Mouse (Mus musculus) erythroblast, adult 5-6 weeks (primary cell): ENCODE data around the gene Hist2h2aa2. TPM values are rescaled to one million over a fixed set of nuclear protein-coding genes. Genes with fewer than 3 reads are reported as not detected.
"Not testable (repeated sequence)": the region's sequence is repeated elsewhere in the genome, so short reads cannot be mapped to it uniquely, and the experiment has no call there.

Experiments used
- ATAC-seq: replicated peaks from 2 replicates; pipeline ENCODE4 v1.8.0; 2016; ENCODE audit warnings: moderate number of reproducible peaks, mild to moderate bottlenecking, moderate TSS enrichment, inconsistent platforms; ENCODE audit not compliant: poor library complexity, low FRiP score, severe bottlenecking
- total RNA-seq, 2 experiments: library from RNA; stranded (forward) in 1 of 2; stranded (reverse) in 1 of 2; fragments of 150-400 nt in 1 of 2; fragments of 200-764, 138-1000 nt in 1 of 2; gene quantifications; 2 replicates each; pipeline versions ENCODE4 v1.2.3 to v1.2.4; 2015 to 2017; ENCODE audit warnings: low replicate concordance in 2 of 2

Hist2h2aa2 gene
- total RNA-seq, 2 experiments from 2014 or later, result 65.5 to 1,562 TPM

GRCm38 (mm10) chr3:96207819-96208218 is 32.3 kb downstream of the Hist2h2aa2 start:
- no peak for ATAC-seq

- ATAC-seq, result no peak
Observed at GRCm38 (mm10) chr3:96199731-96200130, 40.3 kb downstream of the Hist2h2aa2 start.

- not testable (repeated sequence) for ATAC-seq
Observed at GRCm38 (mm10) chr3:96198601-96199251, 41.4 kb downstream of the Hist2h2aa2 start.

- ATAC-seq, result 0 out of 2 replicates have a peak, but pooled peaks have one; percentile 10
Observed at GRCm38 (mm10) chr3:96198181-96198580, 41.9 kb downstream of the Hist2h2aa2 start.

- peak; percentile 88 for ATAC-seq
Observed at GRCm38 (mm10) chr3:96197129-96197749, 42.8 kb downstream of the Hist2h2aa2 start.

- ATAC-seq, result no peak
Observed at GRCm38 (mm10) chr3:96196437-96197128, 43.5 kb downstream of the Hist2h2aa2 start.

GRCm38 (mm10) chr3:96195616-96196313 is 44.3 kb downstream of the Hist2h2aa2 start:
- no peak for ATAC-seq

- no peak for ATAC-seq
Observed at GRCm38 (mm10) chr3:96194966-96195365, 45.1 kb downstream of the Hist2h2aa2 start.

GRCm38 (mm10) chr3:96192977-96193376 is 47.1 kb downstream of the Hist2h2aa2 start:
- no peak for ATAC-seq

Other genes starting within 250 kb of the Hist2h2aa2 start
- 6.7 and 10.8 TPM in 2 replicates for gene Plekho1, start 244.3 kb downstream of the Hist2h2aa2 start, total RNA-seq (2015; ENCODE audit: low replicate concordance)
- 8.2 and 10.1 TPM in 2 replicates for gene Plekho1, start 244.3 kb downstream of the Hist2h2aa2 start, total RNA-seq (2017; ENCODE audit: low replicate concordance)
- gene Vps45, start 181.8 kb downstream of the Hist2h2aa2 start, total RNA-seq (2015; ENCODE audit: low replicate concordance), result 2.5 and 14.2 TPM in 2 replicates
- gene Vps45, start 181.8 kb downstream of the Hist2h2aa2 start, total RNA-seq (2017; ENCODE audit: low replicate concordance), result 5.1 and 7.1 TPM in 2 replicates
- 1.0 and 2.1 TPM in 2 replicates for gene Otud7b, start 135.7 kb downstream of the Hist2h2aa2 start, total RNA-seq (2015; ENCODE audit: low replicate concordance)
- 6.1 and 12.8 TPM in 2 replicates for gene Otud7b, start 135.7 kb downstream of the Hist2h2aa2 start, total RNA-seq (2017; ENCODE audit: low replicate concordance)
- not detected in 2 replicates for gene Mtmr11, start 78.3 kb downstream of the Hist2h2aa2 start, total RNA-seq (2015; ENCODE audit: low replicate concordance)
- 0.34 TPM in 1 of 2 replicates, not detected in the other for gene Mtmr11, start 78.3 kb downstream of the Hist2h2aa2 start, total RNA-seq (2017; ENCODE audit: low replicate concordance)
- gene Sf3b4, start 67.9 kb downstream of the Hist2h2aa2 start, total RNA-seq (2015; ENCODE audit: low replicate concordance), result 20.9 and 24.9 TPM in 2 replicates
- gene Sf3b4, start 67.9 kb downstream of the Hist2h2aa2 start, total RNA-seq (2017; ENCODE audit: low replicate concordance), result 3.6 and 3.8 TPM in 2 replicates
- gene Sv2a, start 59.1 kb downstream of the Hist2h2aa2 start, total RNA-seq (2015; ENCODE audit: low replicate concordance), result not detected in 2 replicates
- not detected in 2 replicates for gene Sv2a, start 59.1 kb downstream of the Hist2h2aa2 start, total RNA-seq (2017; ENCODE audit: low replicate concordance)
- gene Bola1, start 20.6 kb downstream of the Hist2h2aa2 start, total RNA-seq (2015; ENCODE audit: low replicate concordance), result 8.8 TPM in 1 of 2 replicates, not detected in the other
- gene Bola1, start 20.6 kb downstream of the Hist2h2aa2 start, total RNA-seq (2017; ENCODE audit: low replicate concordance), result 3.2 and 5.9 TPM in 2 replicates
- 6.5 TPM in 1 of 2 replicates, not detected in the other for gene Hist2h2ab, start 20.4 kb downstream of the Hist2h2aa2 start, total RNA-seq (2015; ENCODE audit: low replicate concordance)
- 35.6 and 94.8 TPM in 2 replicates for gene Hist2h2ab, start 20.4 kb downstream of the Hist2h2aa2 start, total RNA-seq (2017; ENCODE audit: low replicate concordance)
- 18.3 and 36.8 TPM in 2 replicates for gene Hist2h2ac, start 19.4 kb downstream of the Hist2h2aa2 start, total RNA-seq (2015; ENCODE audit: low replicate concordance)
- 1,217 and 1,495 TPM in 2 replicates for gene Hist2h2ac, start 19.4 kb downstream of the Hist2h2aa2 start, total RNA-seq (2017; ENCODE audit: low replicate concordance)
- 19.2 and 22.6 TPM in 2 replicates for gene Hist2h2be, start 19.2 kb downstream of the Hist2h2aa2 start, total RNA-seq (2015; ENCODE audit: low replicate concordance)
- 19.5 and 32.7 TPM in 2 replicates for gene Hist2h2be, start 19.2 kb downstream of the Hist2h2aa2 start, total RNA-seq (2017; ENCODE audit: low replicate concordance)
- gene Hist2h3c2, start 1.1 kb downstream of the Hist2h2aa2 start, total RNA-seq (2015; ENCODE audit: low replicate concordance), result 139 and 198 TPM in 2 replicates
- gene Hist2h3c2, start 1.1 kb downstream of the Hist2h2aa2 start, total RNA-seq (2017; ENCODE audit: low replicate concordance), result 86.0 and 97.2 TPM in 2 replicates
- not detected in 2 replicates for gene Hist2h2aa1, start 5.2 kb upstream of the Hist2h2aa2 start, total RNA-seq (2015; ENCODE audit: low replicate concordance)
- gene Hist2h2aa1, start 5.2 kb upstream of the Hist2h2aa2 start, total RNA-seq (2017; ENCODE audit: low replicate concordance), result 1,803 and 3,861 TPM in 2 replicates
- 16.7 and 20.9 TPM in 2 replicates for gene Hist2h3c1, start 6.4 kb upstream of the Hist2h2aa2 start, total RNA-seq (2015; ENCODE audit: low replicate concordance)
- 15.1 TPM in 1 of 2 replicates, not detected in the other for gene Hist2h3c1, start 6.4 kb upstream of the Hist2h2aa2 start, total RNA-seq (2017; ENCODE audit: low replicate concordance)
- gene Hist2h4, start 23.0 kb upstream of the Hist2h2aa2 start, total RNA-seq (2015; ENCODE audit: low replicate concordance), result 114 and 128 TPM in 2 replicates
- 46.8 and 67.0 TPM in 2 replicates for gene Hist2h4, start 23.0 kb upstream of the Hist2h2aa2 start, total RNA-seq (2017; ENCODE audit: low replicate concordance)
- gene Hist2h3b, start 28.4 kb upstream of the Hist2h2aa2 start, total RNA-seq (2015; ENCODE audit: low replicate concordance), result 373 and 489 TPM in 2 replicates
- gene Hist2h3b, start 28.4 kb upstream of the Hist2h2aa2 start, total RNA-seq (2017; ENCODE audit: low replicate concordance), result 312 and 340 TPM in 2 replicates
- 715 and 759 TPM in 2 replicates for gene Hist2h2bb, start 29.5 kb upstream of the Hist2h2aa2 start, total RNA-seq (2015; ENCODE audit: low replicate concordance)
- 2,995 and 4,039 TPM in 2 replicates for gene Hist2h2bb, start 29.5 kb upstream of the Hist2h2aa2 start, total RNA-seq (2017; ENCODE audit: low replicate concordance)
- gene Fcgr1, start 53.7 kb upstream of the Hist2h2aa2 start, total RNA-seq (2015; ENCODE audit: low replicate concordance), result 9.0 and 10.8 TPM in 2 replicates
- 4.0 and 4.5 TPM in 2 replicates for gene Fcgr1, start 53.7 kb upstream of the Hist2h2aa2 start, total RNA-seq (2017; ENCODE audit: low replicate concordance)
- gene BC107364, start 212.0 kb upstream of the Hist2h2aa2 start, total RNA-seq (2015; ENCODE audit: low replicate concordance), result not detected in 2 replicates
- gene BC107364, start 212.0 kb upstream of the Hist2h2aa2 start, total RNA-seq (2017; ENCODE audit: low replicate concordance), result not detected in 2 replicates